In the genomic region with DNA sequence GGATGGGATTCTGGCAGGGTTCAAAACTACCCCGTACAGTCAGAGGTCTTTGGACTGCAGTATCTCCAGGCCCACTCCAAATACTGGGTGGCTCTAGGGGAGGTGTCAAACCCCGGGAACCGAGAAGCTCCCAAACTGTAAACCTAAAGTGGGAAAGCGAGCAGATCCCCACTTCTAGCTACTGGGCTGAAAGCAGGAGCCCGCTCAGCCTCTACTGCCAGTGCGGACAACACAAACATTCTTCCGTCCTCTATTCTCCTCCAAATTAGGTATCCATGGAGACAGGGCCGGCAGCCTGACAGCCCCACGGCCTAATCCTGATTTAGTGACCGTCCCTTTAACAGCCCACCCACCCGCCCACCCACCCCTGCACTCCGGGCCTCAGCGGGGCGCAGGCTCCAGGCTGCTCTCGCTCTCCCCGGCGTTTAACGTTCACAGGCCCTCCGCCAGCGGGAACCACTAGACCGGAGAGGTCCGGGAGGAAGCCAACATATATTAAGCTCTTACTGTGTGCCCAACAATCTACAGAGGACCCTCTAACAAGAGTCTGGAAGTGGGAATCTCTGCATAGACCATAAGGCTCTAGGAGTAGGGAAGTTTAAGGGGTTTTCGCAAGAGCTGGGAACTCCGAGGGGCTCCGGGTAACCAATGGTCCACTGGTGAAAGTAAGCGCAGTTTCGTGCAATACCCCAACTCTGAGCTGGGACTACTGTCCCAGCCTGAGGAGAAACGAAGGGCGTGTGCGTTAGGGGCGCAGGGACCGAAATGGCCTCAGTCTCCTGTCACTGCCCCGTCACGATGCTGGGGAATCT, we compare ENCODE assay signal across 9 mouse cellular contexts. TPM values are rescaled to one million over a fixed set of nuclear protein-coding genes. Genes with fewer than 3 reads are reported as not detected.
DNase-seq lines count a peak whose midpoint lies in the region; ATAC-seq and TF ChIP-seq lines count a peak whose summit lies in the region.
"Had no signal": no experiment of that assay in that cellular context is flagged by ENCODE, and none has a peak within 500 bp of the region (broad histone marks: within the 10 kb centered on the region; RNA-seq: fewer than 3 reads in every experiment).

No protein-coding gene starts in this region.

- DNase-seq in heart, adult 8-10 months (ENCODE audit: low spot score) = no peak
- DNase-seq in adipocyte (ENCODE audit: low spot score) = no peak
- DNase-seq in spleen, adult 12 weeks (ENCODE audit: low spot score) = no peak
- no peak for DNase-seq in urinary bladder, postnatal 14 days (ENCODE audit: low spot score)

- 2% methylated on average over 32 of the region's 34 CpGs for WGBS in heart, embryonic 13.5 days
- WGBS in embryonic facial prominence, embryonic 12.5 days = under 1% methylated on average over 33 of the region's 34 CpGs
- 15% methylated on average over 34 of the region's 34 CpGs for whole genome bisulfite sequencing in intestine, postnatal 0 days
- WGBS in midbrain, embryonic 12.5 days = under 1% methylated on average over 34 of the region's 34 CpGs

- no peak for ATAC-seq in heart, embryonic 13.5 days (ENCODE audit: extremely low read depth, insufficient number of reproducible peaks, low FRiP score, low TSS enrichment)
- ATAC-seq in embryonic facial prominence, embryonic 12.5 days (ENCODE audit: insufficient number of reproducible peaks, insufficient read depth, low FRiP score, low TSS enrichment) = no peak
- no peak for ATAC-seq in intestine, postnatal 0 days
- peak; percentile 59 for ATAC-seq in midbrain, embryonic 12.5 days (ENCODE audit: low FRiP score, low read depth)

- peak overlapping the region; percentile 80 for H3K27ac ChIP-seq in heart, embryonic 13.5 days (replicated peaks)
- peak overlapping the region; percentile 90 for H3K27ac ChIP-seq in embryonic facial prominence, embryonic 12.5 days
- peak overlapping the region; percentile 86 for H3K27ac ChIP-seq in intestine, postnatal 0 days (ENCODE audit: low read depth, low read length)
- peak overlapping the region; percentile 95 for H3K27ac ChIP-seq in midbrain, embryonic 12.5 days (replicated peaks)

- H3K4me1 ChIP-seq in heart, embryonic 13.5 days = peaks cover 52% of the 10 kb centered on the region
- peaks cover 64% of the 10 kb centered on the region for H3K4me1 ChIP-seq in embryonic facial prominence, embryonic 12.5 days
- H3K4me1 ChIP-seq in intestine, postnatal 0 days (replicated peaks; ENCODE audit: control insufficient read depth, insufficient read depth, low read length) = peaks cover 4% of the 10 kb centered on the region; the same call in 1 of the 2 replicates
- H3K4me1 ChIP-seq in midbrain, embryonic 12.5 days = peaks cover 44% of the 10 kb centered on the region

- H3K4me2 ChIP-seq in heart, embryonic 13.5 days = peak overlapping the region; percentile 85
- peak overlapping the region; percentile 90 for H3K4me2 ChIP-seq in embryonic facial prominence, embryonic 12.5 days (replicated peaks)
- H3K4me2 ChIP-seq in intestine, postnatal 0 days (replicated peaks; ENCODE audit: low read depth) = peak overlapping the region; percentile 93
- H3K4me2 ChIP-seq in midbrain, embryonic 12.5 days (replicated peaks) = peak overlapping the region; percentile 86

- H3K9ac ChIP-seq in heart, embryonic 13.5 days = peak overlapping the region; percentile 91
- peak overlapping the region; percentile 94 for H3K9ac ChIP-seq in embryonic facial prominence, embryonic 12.5 days
- H3K9ac ChIP-seq in intestine, postnatal 0 days (ENCODE audit: low read depth, low read length) = peak overlapping the region; percentile 80
- peak overlapping the region; percentile 95 for H3K9ac ChIP-seq in midbrain, embryonic 12.5 days (replicated peaks)

- peaks cover 46% of the 10 kb centered on the region for H3K27me3 ChIP-seq in heart, embryonic 13.5 days (replicated peaks)
- H3K27me3 ChIP-seq in embryonic facial prominence, embryonic 12.5 days = no peaks in the 10 kb centered on the region
- 0 out of 2 replicates have a peak, but pooled peaks cover 7% of the 10 kb centered on the region for H3K27me3 ChIP-seq in intestine, postnatal 0 days (replicated peaks; ENCODE audit: control insufficient read depth, insufficient read depth, low read length)
- H3K27me3 ChIP-seq in midbrain, embryonic 12.5 days = peaks cover 27% of the 10 kb centered on the region

- no peak for TF ChIP-seq CTCF in intestine, postnatal 0 days (IDR thresholded peaks at IDR 0.05; ENCODE audit: low read depth)

- H3K9me3 ChIP-seq in heart, embryonic 13.5 days = no peaks in the 10 kb centered on the region
- H3K9me3 ChIP-seq in embryonic facial prominence, embryonic 12.5 days = no peaks in the 10 kb centered on the region
- no peaks in the 10 kb centered on the region for H3K9me3 ChIP-seq in intestine, postnatal 0 days (ENCODE audit: control insufficient read depth)
- no peaks in the 10 kb centered on the region for H3K9me3 ChIP-seq in midbrain, embryonic 12.5 days

- no peaks in the 10 kb centered on the region for H3K36me3 ChIP-seq in heart, embryonic 13.5 days
- no peaks in the 10 kb centered on the region for H3K36me3 ChIP-seq in embryonic facial prominence, embryonic 12.5 days
- H3K36me3 ChIP-seq in intestine, postnatal 0 days (ENCODE audit: control insufficient read depth, insufficient read depth) = no peaks in the 10 kb centered on the region
- no peaks in the 10 kb centered on the region for H3K36me3 ChIP-seq in midbrain, embryonic 12.5 days

- peak overlapping the region; percentile 76 for H3K4me3 ChIP-seq in heart, embryonic 13.5 days
- H3K4me3 ChIP-seq in embryonic facial prominence, embryonic 12.5 days = peak overlapping the region; percentile 95
- peak overlapping the region; percentile 92 for H3K4me3 ChIP-seq in intestine, postnatal 0 days (ENCODE audit: low read depth, low read length)
- H3K4me3 ChIP-seq in midbrain, embryonic 12.5 days = peak overlapping the region; percentile 97

RNA-seq across cellular contexts. Expression of gene Fignl2, which starts 1.2 kb away (rescaled TPM):
- polyA plus RNA-seq in heart, embryonic 13.5 days (2015; fragmentation: Nextera tagmentation; extraction: Ambion mirVana) = 0.08 and 0.09 TPM in 2 replicates
- total RNA-seq in heart, adult 8-10 months (2022) = 1 to 10 TPM in 3 of 4 experiments, under 1 TPM in 1; 0.84 to 1.5 (median 1.2) TPM
- 0.36 and 0.38 TPM in 2 replicates for polyA plus RNA-seq in embryonic facial prominence, embryonic 12.5 days (2016; fragmentation: Nextera tagmentation; extraction: Ambion mirVana)
- 0.16 and 0.33 TPM in 2 replicates for polyA plus RNA-seq in intestine, postnatal 0 days (2015; fragmentation: Nextera tagmentation; extraction: Ambion mirVana)
- polyA plus RNA-seq in midbrain, embryonic 12.5 days (2016; fragmentation: Nextera tagmentation; extraction: Ambion mirVana) = 0.34 and 0.37 TPM in 2 replicates

RNA-seq across cellular contexts. Expression of gene Gm47841, which starts 30.0 kb away (rescaled TPM):
- not detected in 2 replicates for polyA plus RNA-seq in heart, embryonic 13.5 days (2015; fragmentation: Nextera tagmentation; extraction: Ambion mirVana)
- under 1 TPM in 1 of 4 experiments, not detected in 3; 0.25 TPM for total RNA-seq in heart, adult 8-10 months (2022)
- not detected in 2 replicates for polyA plus RNA-seq in embryonic facial prominence, embryonic 12.5 days (2016; fragmentation: Nextera tagmentation; extraction: Ambion mirVana)
- polyA plus RNA-seq in intestine, postnatal 0 days (2015; fragmentation: Nextera tagmentation; extraction: Ambion mirVana) = not detected in 2 replicates
- not detected in 2 replicates for polyA plus RNA-seq in midbrain, embryonic 12.5 days (2016; fragmentation: Nextera tagmentation; extraction: Ambion mirVana)
- total RNA-seq: left cerebral cortex, postnatal 36 days had no signal

RNA-seq across cellular contexts. Expression of gene Ankrd33, which starts 38.3 kb away (rescaled TPM):
- not detected in 2 replicates for polyA plus RNA-seq in heart, embryonic 13.5 days (2015; fragmentation: Nextera tagmentation; extraction: Ambion mirVana)
- total RNA-seq in heart, adult 8-10 months (2022) = not detected
- polyA plus RNA-seq in embryonic facial prominence, embryonic 12.5 days (2016; fragmentation: Nextera tagmentation; extraction: Ambion mirVana) = not detected in 2 replicates
- not detected in 2 replicates for polyA plus RNA-seq in intestine, postnatal 0 days (2015; fragmentation: Nextera tagmentation; extraction: Ambion mirVana)
- not detected in 2 replicates for polyA plus RNA-seq in midbrain, embryonic 12.5 days (2016; fragmentation: Nextera tagmentation; extraction: Ambion mirVana)

RNA-seq across cellular contexts. Expression of gene Acvrl1, which starts 51.1 kb away (rescaled TPM):
- 7.0 and 7.4 TPM in 2 replicates for polyA plus RNA-seq in heart, embryonic 13.5 days (2015; fragmentation: Nextera tagmentation; extraction: Ambion mirVana)
- 10 to 100 TPM; 19.8 to 30.3 (median 23.0) TPM for total RNA-seq in heart, adult 8-10 months (2022)
- polyA plus RNA-seq in embryonic facial prominence, embryonic 12.5 days (2016; fragmentation: Nextera tagmentation; extraction: Ambion mirVana) = 10.8 and 11.3 TPM in 2 replicates
- 13.8 and 14.6 TPM in 2 replicates for polyA plus RNA-seq in intestine, postnatal 0 days (2015; fragmentation: Nextera tagmentation; extraction: Ambion mirVana)
- 8.0 and 10.7 TPM in 2 replicates for polyA plus RNA-seq in midbrain, embryonic 12.5 days (2016; fragmentation: Nextera tagmentation; extraction: Ambion mirVana)
